In the genomic region with DNA sequence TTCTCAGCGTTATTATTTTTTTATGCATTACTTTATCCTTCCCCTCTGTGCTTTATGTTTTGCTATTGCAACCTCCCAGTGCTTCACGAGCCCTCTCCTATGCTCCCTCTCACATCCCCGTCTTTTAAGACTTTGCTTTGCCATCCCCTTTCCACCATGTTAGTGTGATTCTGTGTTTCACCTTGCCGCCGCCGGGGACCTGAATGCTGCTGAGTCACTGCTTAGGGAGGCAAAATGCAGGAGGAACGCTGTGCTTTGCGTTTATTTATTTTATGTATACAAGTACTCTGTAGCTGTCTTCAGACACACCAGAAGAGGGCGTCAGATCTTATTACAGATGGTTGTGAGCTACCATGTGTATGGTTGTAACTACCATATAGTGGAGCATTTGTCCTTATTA, we compare ENCODE assay signal across 18 mouse cellular contexts.
"Had no signal": no experiment of that assay in that cellular context is flagged by ENCODE, and none has a peak within 500 bp of the region (broad histone marks: within the 10 kb centered on the region; RNA-seq: fewer than 3 reads in every experiment).

No protein-coding gene starts in this region.

- DNase-seq: lung, embryonic 14.5 days; lung, postnatal 10 days; lung, postnatal 4 days; midbrain, embryonic 14.5 days; retina, postnatal 1 day; right cerebral cortex, adult 18-20 months; right cerebral cortex, postnatal 25 days; right cerebral cortex, postnatal 4 days; spleen, adult 18-20 months; thymus, adult 18-20 months; thymus, postnatal 25 days; thymus, postnatal 4 days had no signal

- H3K9me3 ChIP-seq: midbrain, embryonic 10.5 days; midbrain, embryonic 12.5 days; neural tube, embryonic 13.5 days; neural tube, embryonic 15.5 days had no signal

- H3K4me1 ChIP-seq: midbrain, embryonic 10.5 days; midbrain, embryonic 12.5 days; neural tube, embryonic 13.5 days; neural tube, embryonic 15.5 days had no signal

- H3K4me3 ChIP-seq: midbrain, embryonic 10.5 days; midbrain, embryonic 12.5 days; myocyte; neural tube, embryonic 13.5 days; neural tube, embryonic 15.5 days had no signal

- H3K36me3 ChIP-seq: midbrain, embryonic 10.5 days; midbrain, embryonic 12.5 days; neural tube, embryonic 13.5 days; neural tube, embryonic 15.5 days had no signal

- H3K9ac ChIP-seq: lung, embryonic 14.5 days; midbrain, embryonic 12.5 days; neural tube, embryonic 13.5 days; neural tube, embryonic 15.5 days had no signal

- ATAC-seq: midbrain, embryonic 16.5 days had no signal

- H3K27ac ChIP-seq: midbrain, embryonic 10.5 days; midbrain, embryonic 12.5 days; neural tube, embryonic 13.5 days; neural tube, embryonic 15.5 days had no signal

- H3K27me3 ChIP-seq: midbrain, embryonic 12.5 days; neural tube, embryonic 13.5 days; neural tube, embryonic 15.5 days had no signal

- H3K4me2 ChIP-seq: lung, embryonic 14.5 days; midbrain, embryonic 12.5 days; neural tube, embryonic 13.5 days; neural tube, embryonic 15.5 days had no signal
